In genomic region chr5:67377044-67377621, GRCm38 (mm10) we compare ENCODE assay signal across 24 mouse cellular contexts. TPM values are rescaled to one million over a fixed set of nuclear protein-coding genes. Genes with fewer than 3 reads are reported as not detected.
DNase-seq lines count a peak whose midpoint lies in the region; ATAC-seq lines count a peak whose summit lies in the region.
"Had no signal": no experiment of that assay in that cellular context is flagged by ENCODE, and none has a peak within 500 bp of the region (broad histone marks: within the 10 kb centered on the region; RNA-seq: fewer than 3 reads in every experiment).

No protein-coding gene starts in this region.

- peak; percentile 81 for DNase-seq in heart, adult 11 months
- peak; percentile 55 for DNase-seq in retina, postnatal 1 day
- DNase-seq in retina, embryonic 14.5 days (ENCODE audit: low spot score) = no peak
- DNase-seq in spleen, adult 12 weeks (ENCODE audit: low spot score) = no peak
- DNase-seq in T-cell, adult 2 months (ENCODE audit: low spot score) = no peak
- DNase-seq: adrenal gland, adult 2 months; adrenal gland, adult 8-10 months; adrenal gland, postnatal 10 days; adrenal gland, postnatal 14 days; adrenal gland, postnatal 25 days; adrenal gland, postnatal 36 days; B cell, adult 2 months; cerebellum, adult 11 months; cerebellum, adult 11-12 months; cerebellum, adult 18-20 months had no signal

- no peaks in the 10 kb centered on the region for H3K27me3 ChIP-seq in heart, embryonic 12.5 days (replicated peaks)
- H3K27me3 ChIP-seq: CH12.LX had no signal

- H3K4me3 ChIP-seq in heart, embryonic 12.5 days = no peak overlapping the region

- WGBS in heart, embryonic 12.5 days = 63% methylated on average over 8 of the region's 8 CpGs

- no peak overlapping the region for H3K4me2 ChIP-seq in heart, embryonic 12.5 days

- peaks cover 5% of the 10 kb centered on the region for H3K36me3 ChIP-seq in heart, embryonic 12.5 days
- H3K36me3 ChIP-seq: G1E had no signal

- ATAC-seq in heart, embryonic 12.5 days (ENCODE audit: insufficient number of reproducible peaks, low FRiP score) = no peak
- peak; percentile 18; the same call in 1 of the 2 replicates for ATAC-seq in common myeloid progenitor, adult 5-6 weeks (replicated peaks; ENCODE audit: low read depth, poor library complexity, severe bottlenecking)
- ATAC-seq in hematopoietic stem cell, adult 5-6 weeks (replicated peaks in 1 of 2; ENCODE audit: insufficient read depth in 1 of 2, low FRiP score in 2 of 2, low TSS enrichment in 1 of 2, low read depth in 1 of 2, poor library complexity in 2 of 2, severe bottlenecking in 2 of 2) = peak; percentile 56 to 74
- ATAC-seq: activated CD4-positive, CD25-positive, alpha-beta regulatory T cell, adult 4 months; CD4-positive, CD25-positive, alpha-beta regulatory T cell, adult 4 months; Patski had no signal

- H3K27ac ChIP-seq in heart, embryonic 12.5 days (ENCODE audit: poor library complexity, severe bottlenecking) = no peak overlapping the region

- no peaks in the 10 kb centered on the region for H3K4me1 ChIP-seq in heart, embryonic 12.5 days (replicated peaks)

- no peak overlapping the region for H3K9ac ChIP-seq in heart, embryonic 12.5 days

- no peaks in the 10 kb centered on the region for H3K9me3 ChIP-seq in heart, embryonic 12.5 days (replicated peaks)
- H3K9me3 ChIP-seq: G1E had no signal

RNA-seq across cellular contexts. Expression of gene Bend4, which starts 51.0 kb away (rescaled TPM):
- 19.8 and 20.8 TPM in 2 replicates for polyA plus RNA-seq in heart, embryonic 12.5 days (2016; fragmentation: Nextera tagmentation; extraction: Ambion mirVana)
- 5.0 and 5.5 TPM in 2 replicates for total RNA-seq in common myeloid progenitor, adult 5-6 weeks (2017)
- 9.6 and 10.1 TPM in 2 replicates for total RNA-seq in hematopoietic stem cell, adult 5-6 weeks (2017)
- total RNA-seq: CH12.LX, MEL had no signal

Comparison
In these comparisons a context has a peak if more than half of its experiments do, and no peak if none do; other contexts are left out.
1. DNase-seq: peak in heart, adult 11 months (single experiment) and retina, postnatal 1 day (single experiment); none in retina, embryonic 14.5 days (single experiment), spleen, adult 12 weeks (single experiment) and T-cell, adult 2 months (single experiment).